Mouse (Mus musculus) urinary bladder, postnatal 36 days (tissue): ENCODE results near the gene Snx9.

Experiments
- DNase-seq, 2 experiments: peaks; one replicate each; pipeline ENCODE4 v3.0.0; 2022; ENCODE audit warnings: low spot score in 2 of 2, mixed read lengths in 1 of 2

The Snx9 gene

DNA sequence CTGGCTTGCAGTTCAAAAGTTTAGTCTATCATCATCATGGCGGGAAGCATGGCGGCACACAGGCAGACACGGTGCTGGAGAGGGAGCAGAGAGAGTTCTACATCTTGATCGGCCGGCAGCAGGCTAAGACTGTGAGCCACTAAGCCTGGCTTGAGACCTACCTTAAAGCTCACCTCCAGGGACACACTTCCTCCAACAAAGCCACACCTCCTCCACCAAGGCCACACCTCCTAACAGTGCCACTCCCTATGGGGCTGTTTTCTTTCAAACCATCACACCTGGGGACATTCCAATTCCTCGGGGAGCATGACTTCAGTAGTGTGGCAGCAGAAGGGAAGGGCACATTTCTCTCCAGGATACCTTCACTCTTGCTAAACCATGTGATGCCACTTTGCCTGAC is 127.4 kb downstream of the Snx9 start:
- no peak for DNase-seq

DNA sequence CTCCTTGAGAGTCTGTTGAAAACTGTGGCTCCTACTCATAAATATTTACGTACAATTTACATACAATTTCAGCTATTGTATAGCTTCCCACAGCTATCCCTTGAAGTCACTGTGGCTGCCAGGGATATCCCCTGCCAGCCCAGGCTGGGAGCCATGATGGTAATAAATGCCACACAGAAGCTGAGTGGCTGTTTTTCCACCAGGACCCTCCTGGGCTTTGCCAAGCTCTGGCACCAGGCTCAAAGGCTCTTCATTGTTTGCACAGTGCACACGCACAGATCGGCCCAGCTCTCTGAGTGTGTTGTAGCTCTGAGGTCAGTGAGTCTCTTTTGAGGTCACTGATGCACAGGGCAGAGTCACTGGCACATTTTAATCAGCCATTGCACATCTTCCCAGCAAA is 128.1 kb downstream of the Snx9 start:
- no peak for DNase-seq

DNA sequence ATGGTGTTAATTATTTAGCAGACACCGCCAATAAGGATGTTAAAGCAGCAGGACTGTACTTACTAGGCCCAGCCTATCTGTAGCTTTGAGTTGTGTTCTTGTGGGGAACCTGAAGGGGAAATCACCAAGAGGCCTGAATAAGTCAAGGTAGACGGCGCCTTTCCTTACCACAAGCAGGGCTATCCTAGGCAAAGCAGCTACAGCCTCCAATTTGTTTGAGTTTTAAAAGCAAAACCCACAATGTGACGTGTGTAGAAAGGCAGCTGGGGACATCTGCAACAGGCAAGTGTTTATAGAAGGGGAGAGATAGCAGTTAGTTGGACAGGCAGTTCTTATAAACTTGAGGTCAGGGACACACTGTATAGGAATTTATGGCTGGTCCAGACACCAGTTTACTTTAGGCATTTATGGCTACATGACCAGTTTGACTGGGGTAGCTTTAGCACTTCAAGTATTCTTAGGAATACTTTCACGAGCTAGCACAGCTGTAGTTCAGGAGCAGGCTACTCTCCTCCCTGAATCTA is 129.2 kb downstream of the Snx9 start:
- no peak for DNase-seq

DNA sequence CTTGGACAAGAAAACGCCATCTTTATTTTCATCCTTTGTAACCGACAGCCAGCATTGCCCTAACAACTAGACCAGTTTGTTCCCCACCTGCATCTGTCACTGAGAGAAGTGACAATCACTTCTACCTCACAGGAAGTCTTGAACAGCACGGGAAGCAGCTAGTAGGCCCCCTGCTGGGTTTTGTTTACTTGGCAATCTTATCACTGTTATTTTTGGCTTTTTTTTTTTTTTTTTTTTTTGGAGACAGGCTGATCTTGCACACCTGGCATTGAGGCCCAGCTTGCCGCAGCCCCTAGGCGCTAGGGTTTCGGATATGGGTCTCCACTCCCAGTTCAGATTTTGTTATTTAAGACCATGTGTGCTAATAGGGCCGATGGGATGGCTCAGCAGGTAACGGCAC is 132.4 kb downstream of the Snx9 start:
- no peak for DNase-seq

DNA sequence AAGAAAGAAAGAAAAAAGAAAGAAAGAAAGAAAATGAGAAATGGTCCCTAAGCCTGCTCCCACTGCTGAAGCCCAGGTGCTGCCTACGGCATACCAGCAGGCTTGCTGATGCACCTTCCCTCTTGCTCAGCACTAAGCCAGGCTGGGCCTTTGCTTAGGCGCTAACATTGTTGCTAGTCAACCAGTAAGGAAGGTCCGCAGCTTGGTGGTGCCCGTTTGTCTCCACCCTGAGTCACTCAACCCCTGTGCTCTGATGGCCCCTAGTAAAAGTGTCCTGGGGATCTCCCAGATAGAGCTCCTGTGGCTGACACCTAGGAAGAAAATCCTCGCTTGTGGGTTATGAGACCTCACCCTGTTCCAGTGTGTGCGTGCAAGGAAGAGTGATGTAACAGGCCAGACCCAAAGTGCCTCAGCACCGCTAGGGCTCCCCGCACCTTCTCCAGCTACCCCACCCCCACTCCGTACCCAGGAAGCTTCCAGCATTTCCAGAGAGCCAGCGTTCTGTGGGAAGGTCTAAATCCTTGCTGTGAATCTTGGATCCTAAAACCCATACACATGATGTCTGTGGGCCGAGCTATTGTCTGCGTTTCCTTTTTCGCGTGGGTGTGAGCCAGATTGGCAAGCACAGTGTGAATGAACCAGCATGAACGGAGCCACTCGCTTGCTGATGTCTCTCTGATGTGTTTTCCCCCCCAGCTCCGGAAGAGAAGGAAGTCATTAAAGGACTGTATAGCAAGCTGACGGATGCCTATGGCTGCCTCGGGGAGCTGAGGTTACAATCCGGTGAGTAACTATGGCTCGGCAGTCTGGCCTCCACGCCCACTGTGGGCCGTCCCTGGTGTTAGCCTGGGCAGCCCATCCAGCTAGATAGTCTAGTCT is 134.2 kb downstream of the Snx9 start:
- DNase-seq, result peak; percentile 45 to 64

DNA sequence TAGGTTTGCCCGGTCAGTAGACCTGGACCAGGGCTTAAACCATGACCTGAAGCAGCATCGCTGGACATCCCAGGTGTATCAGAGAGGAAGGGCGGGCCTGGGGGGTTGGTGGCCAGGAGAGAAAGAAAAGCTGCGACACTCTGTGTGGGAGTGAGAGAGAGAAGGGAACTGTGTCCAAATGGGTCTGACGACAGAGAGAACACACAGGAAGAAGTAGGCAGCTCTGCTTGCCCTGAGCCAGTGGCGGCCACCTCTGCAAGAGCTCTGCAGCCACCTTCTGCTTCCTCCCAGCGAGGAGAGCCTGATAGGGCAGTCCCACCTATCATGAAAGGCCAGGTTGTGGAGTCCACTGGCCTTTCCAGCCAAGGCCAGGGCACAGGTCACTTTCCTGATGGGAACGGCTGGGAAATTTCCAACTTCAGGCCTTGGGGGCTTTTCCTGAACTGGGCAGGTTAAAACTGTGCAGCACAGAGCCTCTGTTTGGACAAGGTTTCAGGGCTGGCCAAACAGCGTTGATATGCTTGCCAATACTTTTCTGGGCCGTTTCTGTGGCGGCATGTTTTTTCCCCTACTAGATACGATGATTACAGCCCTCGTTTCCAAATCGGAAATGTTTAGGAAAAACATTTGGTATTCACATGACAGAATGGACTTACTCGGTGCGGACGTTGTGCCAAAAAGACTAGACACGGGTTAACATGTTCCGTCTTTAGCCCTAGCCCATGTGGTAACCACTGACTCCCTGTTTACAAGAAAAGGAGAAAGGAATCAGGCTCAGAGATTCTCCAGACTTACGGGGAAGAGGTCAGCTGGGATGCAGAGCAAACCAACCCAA is 135.3 kb downstream of the Snx9 start:
- DNase-seq, result no peak

DNA sequence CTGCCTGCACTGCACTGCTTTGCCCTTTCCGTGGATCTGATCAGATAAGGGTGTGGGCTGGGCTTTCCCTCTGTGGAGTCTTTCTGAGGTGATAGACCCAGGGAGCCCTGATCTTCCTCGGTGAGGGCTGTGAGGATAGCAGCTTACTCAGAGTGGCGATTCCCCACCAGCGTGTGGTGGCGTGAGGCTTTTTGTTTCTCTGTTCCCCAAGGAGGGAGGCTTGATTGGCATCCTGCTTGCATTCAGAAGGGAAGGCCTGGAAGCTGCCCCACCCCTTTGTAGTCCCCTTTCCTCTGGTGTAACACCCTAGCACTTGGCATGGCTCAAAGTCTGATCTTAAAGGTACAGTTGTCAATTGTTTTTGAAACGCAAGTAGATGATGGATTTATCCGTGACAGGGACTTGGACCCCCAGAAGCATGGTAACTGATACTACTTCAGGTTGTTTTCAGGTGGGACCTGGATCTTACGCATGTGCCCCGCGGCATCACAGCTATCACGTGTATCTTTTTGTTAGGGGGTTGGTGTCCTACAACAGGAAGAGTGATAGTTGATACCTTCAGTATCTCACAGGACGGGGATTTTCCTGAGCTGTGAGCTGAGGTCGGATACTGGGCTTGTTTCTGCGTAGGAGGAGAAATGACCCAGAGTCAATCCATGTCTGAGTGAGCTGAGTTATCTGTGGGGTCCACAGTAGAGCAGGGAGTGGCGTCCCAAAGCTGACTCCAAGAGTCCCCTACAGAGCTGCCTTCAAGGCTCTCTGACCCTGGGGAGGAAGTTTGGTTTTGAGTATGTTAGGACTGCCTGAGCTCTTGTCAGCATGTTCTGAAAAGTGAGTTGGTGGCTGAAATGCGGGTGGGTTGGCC is 136.2 kb downstream of the Snx9 start:
- peak in 1 of 2 experiments; percentile 63 for DNase-seq

DNA sequence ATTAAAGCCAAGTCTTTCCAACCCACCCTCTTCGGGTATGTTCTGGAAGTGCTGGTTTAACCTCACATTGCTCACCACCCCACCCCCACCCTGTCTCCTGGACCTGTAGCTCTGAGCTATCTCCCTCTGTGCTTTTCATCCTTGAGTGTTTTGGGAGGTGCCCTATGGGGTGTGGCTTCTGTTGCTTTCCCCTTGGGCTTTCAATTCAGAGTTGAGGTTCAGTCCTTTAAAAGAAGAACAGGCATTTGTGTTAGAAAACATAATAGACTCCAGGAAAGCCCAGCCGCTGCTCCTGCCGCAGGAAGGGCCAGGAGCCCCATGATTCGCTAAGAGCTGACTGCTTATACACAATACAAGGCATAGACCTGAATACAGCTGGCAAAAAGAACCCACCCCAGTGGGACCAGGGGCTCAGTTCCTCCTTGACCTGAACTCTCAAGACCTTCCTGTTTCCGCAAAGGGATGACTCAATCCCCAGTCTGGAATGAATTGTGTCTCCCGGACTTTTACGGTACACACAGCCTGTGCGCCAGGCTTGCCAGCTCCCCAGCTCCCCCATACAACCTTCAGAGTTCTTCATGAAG is 136.9 kb downstream of the Snx9 start:
- DNase-seq, result no peak

DNA sequence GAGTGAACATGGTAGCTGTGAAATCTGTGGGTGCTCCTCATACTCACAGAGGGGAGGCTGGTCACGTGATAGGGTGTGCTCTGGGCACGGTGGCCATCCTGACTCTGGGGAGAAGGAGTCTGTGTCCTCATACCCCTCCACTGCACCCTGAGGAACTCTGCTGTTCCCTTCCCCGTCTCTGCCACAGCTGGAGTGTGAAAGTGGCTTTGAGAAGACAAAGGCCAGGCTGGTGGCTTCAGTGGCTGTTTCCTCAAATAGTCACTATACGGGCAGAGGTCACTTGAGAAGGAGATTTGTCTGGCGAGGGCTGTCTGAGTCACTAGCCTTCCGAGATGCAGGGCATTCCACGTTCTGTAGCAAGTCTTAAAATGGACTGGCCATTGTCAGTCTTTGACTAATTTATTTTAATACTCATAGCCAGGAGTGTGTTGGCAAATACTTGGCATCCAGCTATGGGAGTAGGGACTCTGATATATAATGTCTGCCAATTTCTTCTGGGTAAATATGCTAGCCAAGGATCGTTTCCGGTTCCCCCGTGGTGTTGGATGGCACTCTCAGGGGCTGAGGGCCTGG is 137.5 kb downstream of the Snx9 start:
- DNase-seq, result no peak

DNA sequence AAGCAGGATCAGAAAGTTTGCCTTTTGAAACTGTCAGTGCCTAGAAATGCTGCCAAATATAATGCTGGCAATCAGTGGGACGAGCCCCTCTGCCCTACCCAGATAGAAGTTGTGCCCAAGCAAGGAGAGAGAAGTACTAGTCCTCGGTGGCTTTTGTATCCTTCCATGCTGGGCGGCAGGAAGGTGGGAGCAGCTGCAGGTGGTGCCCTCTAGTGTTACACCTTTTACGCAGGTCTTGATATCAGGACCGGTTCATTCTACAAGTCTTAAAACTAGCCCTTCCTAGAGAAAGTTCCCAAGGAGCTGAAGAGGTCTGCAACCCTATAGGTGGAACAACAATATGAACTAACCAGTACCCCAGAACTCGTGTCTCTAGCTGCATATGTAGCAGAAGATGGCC is 139.7 kb downstream of the Snx9 start:
- DNase-seq, result no peak
